In the genomic region with DNA sequence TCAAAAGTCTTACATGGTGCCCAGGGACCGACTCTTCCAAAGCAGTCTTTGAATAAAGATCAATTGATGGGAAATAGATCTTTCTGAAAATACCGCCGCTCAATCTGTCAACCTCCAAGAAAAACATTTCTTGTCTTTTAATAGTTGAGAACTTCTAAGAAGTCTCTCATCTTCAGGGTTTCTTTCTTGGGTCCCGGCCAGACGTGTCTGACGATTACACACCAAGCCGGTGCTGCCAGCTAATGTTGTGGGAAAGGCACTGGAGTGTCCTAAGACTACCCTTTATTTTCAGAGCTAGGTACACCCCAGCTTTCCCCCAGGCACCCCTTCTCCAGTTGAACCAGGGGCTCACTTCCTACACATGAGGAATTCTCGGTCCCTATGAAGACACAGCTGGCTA, we compare ENCODE assay signal across 10 mouse cellular contexts. TPM values are rescaled to one million over a fixed set of nuclear protein-coding genes. Genes with fewer than 3 reads are reported as not detected.
"Had no signal": no experiment of that assay in that cellular context is flagged by ENCODE, and none has a peak within 500 bp of the region (broad histone marks: within the 10 kb centered on the region; RNA-seq: fewer than 3 reads in every experiment).

No protein-coding gene starts in this region.

- DNase-seq: lung, adult 18-20 months; lung, embryonic 14.5 days; lung, postnatal 10 days; lung, postnatal 4 days; midbrain, embryonic 14.5 days; retina, postnatal 1 day; spleen, adult 18-20 months; thymus, adult 18-20 months had no signal

RNA-seq across cellular contexts. Expression of gene Abcc8, which starts 28.3 kb away (rescaled TPM):
- total RNA-seq: megakaryocyte, adult 5-6 weeks; megakaryocyte-erythroid progenitor cell, adult 5-6 weeks had no signal

RNA-seq across cellular contexts. Expression of gene Ush1c, which starts 30.2 kb away (rescaled TPM):
- total RNA-seq: megakaryocyte-erythroid progenitor cell, adult 5-6 weeks had no signal

RNA-seq across cellular contexts. Expression of gene Otog, which starts 32.7 kb away (rescaled TPM):
- total RNA-seq: megakaryocyte, adult 5-6 weeks; megakaryocyte-erythroid progenitor cell, adult 5-6 weeks had no signal
